Mouse (Mus musculus): Measurements from ENCODE around the gene Fance. TPM values are rescaled to one million over a fixed set of nuclear protein-coding genes. Genes with fewer than 3 reads are reported as not detected.
"Not testable (repeated sequence)": the region's sequence is repeated elsewhere in the genome, so short reads cannot be mapped to it uniquely, and the experiment has no call there.

The Fance gene
- polyA plus RNA-seq, 2 experiments = 5.5 to 9.4 TPM

DNA sequence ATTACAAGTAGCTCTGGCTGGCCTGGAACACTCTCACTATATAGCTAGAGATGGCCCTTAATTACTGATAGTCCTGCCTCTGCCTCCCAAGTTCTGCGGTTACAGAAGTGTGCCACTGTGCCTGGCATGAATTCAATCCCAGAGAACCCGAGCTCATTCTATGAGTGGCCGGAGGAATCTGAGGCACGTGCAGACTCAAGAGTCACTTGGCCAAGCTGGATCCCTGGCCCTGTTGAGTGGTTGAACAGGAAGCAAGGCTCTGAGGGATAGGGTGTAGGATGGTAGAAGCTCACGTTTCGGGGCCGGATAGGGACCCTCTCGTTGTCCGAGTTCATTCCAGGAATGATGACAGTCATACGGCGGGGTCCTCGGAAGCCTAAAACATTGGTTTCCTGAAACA is 42.6 kb downstream of the Fance start:
- 83% methylated on average over 12 of the region's 12 CpGs for WGBS (ENCODE audit: insufficient replicate concordance)
- DNase-seq (ENCODE audit: low read depth in 3 of 3, low spot score in 3 of 3) = no peak
- H3K4me3 ChIP-seq (ENCODE audit: insufficient read depth in 1 of 2, low read depth in 2 of 2, low read length in 2 of 2) = no peak overlapping the region
- ATAC-seq (ENCODE audit: insufficient read depth) = no peak
- H3K9me3 ChIP-seq (ENCODE audit: control insufficient read depth, low read length) = no peaks in the 10 kb centered on the region
- H3K27ac ChIP-seq = no peak overlapping the region
- H3K4me2 ChIP-seq (ENCODE audit: low read depth) = no peak overlapping the region
- no peaks in the 10 kb centered on the region for H3K36me3 ChIP-seq (replicated peaks; ENCODE audit: control insufficient read depth, insufficient read depth, low read depth)
- peaks cover 9 to 13% of the 10 kb centered on the region in 2 experiments for H3K4me1 ChIP-seq (replicated peaks; ENCODE audit: control insufficient read depth in 2 of 2, insufficient read depth in 2 of 2, low read length in 1 of 2)
- TF ChIP-seq CTCF (IDR thresholded peaks at IDR 0.05; ENCODE audit: low read depth) = no peak
- TF ChIP-seq EP300 (IDR thresholded peaks at IDR 0.05; ENCODE audit: low read depth) = no peak
- peaks cover 19% of the 10 kb centered on the region for H3K27me3 ChIP-seq (ENCODE audit: control insufficient read depth, insufficient read depth, low read length)
- H3K9ac ChIP-seq (replicated peaks) = no peak overlapping the region

DNA sequence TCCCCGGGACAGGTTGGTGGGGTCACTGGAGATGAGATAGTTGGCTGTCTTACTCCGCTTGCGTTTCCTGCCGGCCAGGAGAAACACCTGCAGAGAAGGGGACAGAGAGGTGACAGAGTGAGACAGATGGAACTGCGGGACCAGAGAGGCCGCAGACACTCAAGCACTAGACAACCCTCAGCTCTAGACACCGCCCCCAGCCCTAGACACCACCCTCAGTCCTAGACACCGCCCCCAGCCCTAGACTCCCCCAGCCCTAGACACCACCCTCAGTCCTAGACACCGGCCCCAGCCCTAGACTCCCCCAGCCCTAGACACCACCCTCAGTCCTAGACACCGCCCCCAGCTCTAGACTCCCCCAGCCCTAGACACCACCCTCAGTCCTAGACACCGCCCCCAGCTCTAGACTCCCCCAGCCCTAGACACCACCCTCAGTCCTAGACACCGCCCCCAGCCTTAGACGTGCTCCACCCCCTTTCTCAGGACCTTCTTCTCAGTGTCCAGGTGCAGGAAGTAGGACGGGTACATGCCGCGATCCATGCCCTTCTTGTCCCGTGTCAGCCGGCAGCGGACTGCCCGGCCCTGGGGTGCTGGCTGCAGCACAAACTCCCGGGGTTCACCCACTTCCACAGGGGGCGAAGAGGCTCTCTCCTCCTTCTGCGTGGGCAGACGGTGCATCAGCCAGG is 45.4 kb downstream of the Fance start:
- not testable (repeated sequence) for ATAC-seq (ENCODE audit: insufficient read depth)

DNA sequence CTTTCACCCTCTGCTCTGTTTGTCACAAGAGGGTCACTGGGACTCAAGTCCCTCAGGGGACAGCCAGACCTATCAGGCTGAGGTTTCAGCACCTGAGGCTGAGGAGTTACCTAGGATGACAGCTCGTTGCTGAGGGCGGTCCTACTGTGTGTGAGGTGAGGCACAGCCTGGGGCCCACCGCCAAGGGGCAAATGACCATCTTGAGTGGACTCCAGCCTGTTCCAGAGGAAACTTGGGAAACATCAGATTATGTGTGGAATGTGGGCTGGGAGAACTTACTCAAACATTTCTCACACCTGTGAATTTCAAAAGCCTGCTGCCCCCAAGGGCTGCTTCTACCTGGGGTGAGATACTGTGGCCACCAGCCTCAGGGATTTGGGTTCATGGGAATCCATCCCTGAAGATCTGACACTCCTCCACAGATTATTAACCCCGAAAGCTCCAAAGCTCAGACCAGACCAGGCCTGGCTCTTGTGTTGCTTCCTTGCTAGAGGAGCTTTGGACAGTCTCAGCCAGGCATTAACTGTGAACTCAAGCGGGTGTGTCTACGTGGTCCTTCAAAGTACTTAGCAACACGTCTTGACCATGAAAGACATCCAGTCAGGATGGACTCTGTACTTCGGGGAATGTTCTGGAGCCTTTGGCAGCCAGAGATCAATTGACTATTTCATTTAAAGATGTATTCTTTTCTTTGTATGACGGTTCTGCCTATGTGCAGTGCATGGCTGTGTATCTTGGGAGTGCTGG is 47.4 kb downstream of the Fance start:
- 56% methylated on average over 9 of the region's 9 CpGs for WGBS (ENCODE audit: insufficient replicate concordance)
- H3K9ac ChIP-seq (replicated peaks) = no peak overlapping the region
- peaks cover 64% of the 10 kb centered on the region for H3K27me3 ChIP-seq (ENCODE audit: control insufficient read depth, insufficient read depth, low read length)
- no peak overlapping the region for H3K27ac ChIP-seq
- no peaks in the 10 kb centered on the region for H3K36me3 ChIP-seq (replicated peaks; ENCODE audit: control insufficient read depth, insufficient read depth, low read depth)
- H3K4me3 ChIP-seq (ENCODE audit: insufficient read depth in 1 of 2, low read depth in 2 of 2, low read length in 2 of 2) = no peak overlapping the region
- ATAC-seq (ENCODE audit: insufficient read depth) = no peak
- DNase-seq (ENCODE audit: low read depth in 3 of 3, low spot score in 3 of 3) = no peak
- no peaks in the 10 kb centered on the region for H3K9me3 ChIP-seq (ENCODE audit: control insufficient read depth, low read length)
- no peaks in the 10 kb centered on the region for H3K4me1 ChIP-seq (replicated peaks; ENCODE audit: control insufficient read depth in 2 of 2, insufficient read depth in 2 of 2, low read length in 1 of 2)
- no peak for TF ChIP-seq CTCF (IDR thresholded peaks at IDR 0.05; ENCODE audit: low read depth)
- TF ChIP-seq EP300 (IDR thresholded peaks at IDR 0.05; ENCODE audit: low read depth) = no peak
- no peak overlapping the region for H3K4me2 ChIP-seq (ENCODE audit: low read depth)

More for the DNA sequence above, 45.4 kb downstream of the Fance start:
- not testable (repeated sequence) for H3K9me3 ChIP-seq (ENCODE audit: control insufficient read depth, low read length); DNase-seq (ENCODE audit: low read depth in 3 of 3, low spot score in 3 of 3); H3K27ac ChIP-seq; H3K4me1 ChIP-seq (replicated peaks; ENCODE audit: control insufficient read depth in 2 of 2, insufficient read depth in 2 of 2, low read length in 1 of 2); H3K9ac ChIP-seq (replicated peaks); H3K36me3 ChIP-seq (replicated peaks; ENCODE audit: control insufficient read depth, insufficient read depth, low read depth); H3K4me3 ChIP-seq (ENCODE audit: insufficient read depth in 1 of 2, low read depth in 2 of 2, low read length in 2 of 2); H3K4me2 ChIP-seq (ENCODE audit: low read depth)
- H3K27me3 ChIP-seq (ENCODE audit: control insufficient read depth, insufficient read depth, low read length) = peaks cover 47% of the 10 kb centered on the region
- 24% methylated on average over 23 of the region's 24 CpGs for WGBS (ENCODE audit: insufficient replicate concordance)

- Histone ChIP-seq H3K36me3 (replicated peaks; ENCODE audit: control insufficient read depth, insufficient read depth, low read depth) (no peaks in the 10 kb centered on the region), H3K4me2 (ENCODE audit: low read depth) (no peak overlapping the region), H3K27me3 (ENCODE audit: control insufficient read depth, insufficient read depth, low read length) (peaks cover 68% of the 10 kb centered on the region), H3K9ac (replicated peaks) (no peak overlapping the region), H3K9me3 (ENCODE audit: control insufficient read depth, low read length) (no peaks in the 10 kb centered on the region), H3K4me3 (ENCODE audit: insufficient read depth in 1 of 2, low read depth in 2 of 2, low read length in 2 of 2) (no peak overlapping the region), H3K4me1 (replicated peaks; ENCODE audit: control insufficient read depth in 2 of 2, insufficient read depth in 2 of 2, low read length in 1 of 2) (no peaks in the 10 kb centered on the region), H3K27ac (no peak overlapping the region)
- TF ChIP-seq CTCF (IDR thresholded peaks at IDR 0.05; ENCODE audit: low read depth) = no peak
- no peak for TF ChIP-seq EP300 (IDR thresholded peaks at IDR 0.05; ENCODE audit: low read depth)
- DNase-seq (ENCODE audit: low read depth in 3 of 3, low spot score in 3 of 3) = no peak
- ATAC-seq (ENCODE audit: insufficient read depth) = no peak
- WGBS (ENCODE audit: insufficient replicate concordance) = 26% methylated on average over 11 of the region's 11 CpGs
Observed at GRCm38 (mm10) chr17:28361921-28362652, 48.8 kb downstream of the Fance start.

All from liver, embryonic 14.5 days (tissue).